Mouse (Mus musculus): ENCODE measurements around the gene Vps45.

- no peak for TF ChIP-seq CTCF (IDR thresholded peaks at IDR 0.05; ENCODE audit: low read depth, low read length)
- no peak for TF ChIP-seq TAL1 (conservative IDR thresholded peaks at IDR 0.05; ENCODE audit: low read depth, low read length)
- TF ChIP-seq GATA1 (IDR thresholded peaks at IDR 0.05; ENCODE audit: borderline replicate concordance, low read length) = no peak
Observed at GRCm38 (mm10) chr3:96043104-96043503, 15.2 kb downstream of the Vps45 start.
